ENCODE assay signal across 9 mouse cellular contexts in genomic region chr2:27554308-27554707, GRCm38 (mm10). TPM values are rescaled to one million over a fixed set of nuclear protein-coding genes. Genes with fewer than 3 reads are reported as not detected.
DNase-seq lines count a peak whose midpoint lies in the region; ATAC-seq and TF ChIP-seq lines count a peak whose summit lies in the region.
"Had no signal": no experiment of that assay in that cellular context is flagged by ENCODE, and none has a peak within 500 bp of the region (broad histone marks: within the 10 kb centered on the region; RNA-seq: fewer than 3 reads in every experiment).

No protein-coding gene starts in this region.

- 45% methylated on average over 9 of the region's 9 CpGs for WGBS in heart, postnatal 0 days

- TF ChIP-seq EP300 in heart, postnatal 0 days (IDR thresholded peaks at IDR 0.05; ENCODE audit: low read depth): no peak

- peak; percentile 40 for DNase-seq in gastrocnemius, postnatal 25 days
- no peak for DNase-seq in gastrocnemius, adult 8-10 months (ENCODE audit: low spot score in 2 of 2)
- peak; percentile 23 for DNase-seq in heart, postnatal 0 days (ENCODE audit: low spot score)
- DNase-seq in kidney, postnatal 14 days: peak; percentile 83
- DNase-seq in lung, postnatal 36 days: peak; percentile 50
- DNase-seq in cerebellum, adult 8-10 months: no peak
- no peak for DNase-seq in thymus, postnatal 4 days
- DNase-seq in right cerebral cortex, postnatal 25 days: no peak
- DNase-seq: left cerebral cortex, postnatal 4 days had no signal

- TF ChIP-seq CTCF in heart, postnatal 0 days (IDR thresholded peaks at IDR 0.05; ENCODE audit: low read depth): no peak

- H3K36me3 ChIP-seq in heart, postnatal 0 days (replicated peaks; ENCODE audit: control insufficient read depth, insufficient read depth, low read length): no peaks in the 10 kb centered on the region

- ATAC-seq in heart, postnatal 0 days (ENCODE audit: insufficient read depth, low read depth): peak; percentile 59

- no peaks in the 10 kb centered on the region for H3K4me1 ChIP-seq in heart, postnatal 0 days (ENCODE audit: control insufficient read depth, insufficient read depth)

- H3K4me3 ChIP-seq in heart, postnatal 0 days (ENCODE audit: low read depth, low read length): no peak overlapping the region

- H3K9ac ChIP-seq in heart, postnatal 0 days (replicated peaks; ENCODE audit: low read depth, low read length): no peak overlapping the region

- no peak overlapping the region for H3K4me2 ChIP-seq in heart, postnatal 0 days (ENCODE audit: low read depth, low read length)

- H3K27ac ChIP-seq in heart, postnatal 0 days (ENCODE audit: low read depth): peak overlapping the region; percentile 14; the same call in 1 of the 2 replicates

- peaks cover 6% of the 10 kb centered on the region; the same call in 1 of the 2 replicates for H3K27me3 ChIP-seq in heart, postnatal 0 days (ENCODE audit: control insufficient read depth, insufficient read depth, low read length)

- H3K9me3 ChIP-seq in heart, postnatal 0 days (replicated peaks; ENCODE audit: control insufficient read depth, low read length): no peaks in the 10 kb centered on the region

RNA-seq across cellular contexts. Expression of gene Wdr5, which starts 39.4 kb away (rescaled TPM):
- total RNA-seq in gastrocnemius, postnatal 25 days (2021): 10 to 100 TPM; 15.4 to 18.3 TPM
- 10 to 100 TPM; 15.4 to 19.7 (median 17.1) TPM for total RNA-seq in gastrocnemius, adult 8-10 months (2022)
- total RNA-seq in heart, postnatal 0 days (2014; rRNA removed; ENCODE audit: low replicate concordance): 21.8 and 31.7 TPM in 2 replicates
- polyA plus RNA-seq in heart, postnatal 0 days (2015; fragmentation: Nextera tagmentation; extraction: Ambion mirVana): 17.1 and 17.8 TPM in 2 replicates

RNA-seq across cellular contexts. Expression of gene Brd3, which starts 46.8 kb away (rescaled TPM):
- total RNA-seq in gastrocnemius, postnatal 25 days (2021): 10 to 100 TPM; 20.5 to 25.1 TPM
- 10 to 100 TPM; 19.4 to 29.0 (median 24.9) TPM for total RNA-seq in gastrocnemius, adult 8-10 months (2022)
- total RNA-seq in heart, postnatal 0 days (2014; rRNA removed; ENCODE audit: low replicate concordance): 13.0 and 19.6 TPM in 2 replicates
- polyA plus RNA-seq in heart, postnatal 0 days (2015; fragmentation: Nextera tagmentation; extraction: Ambion mirVana): 37.1 and 40.8 TPM in 2 replicates

Comparison
In these comparisons a context has a peak if more than half of its experiments do, and no peak if none do; other contexts are left out.
1. DNase-seq: peak in gastrocnemius, postnatal 25 days (single experiment), heart, postnatal 0 days (single experiment), kidney, postnatal 14 days (single experiment) and lung, postnatal 36 days (single experiment); none in gastrocnemius, adult 8-10 months (0 of 2), cerebellum, adult 8-10 months (single experiment), thymus, postnatal 4 days (single experiment) and right cerebral cortex, postnatal 25 days (single experiment).